Mouse (Mus musculus): Measurements from ENCODE around the gene Ucn2. TPM values are rescaled to one million over a fixed set of nuclear protein-coding genes. Genes with fewer than 3 reads are reported as not detected.
A peak's percentile ranks its signal among the peaks of the same experiment; 100 is the strongest.

Gene Ucn2
- not detected in 2 replicates for polyA plus RNA-seq (2015; fragmentation: Nextera tagmentation; extraction: Ambion mirVana)

- 80% methylated on average over 4 of the region's 4 CpGs for WGBS
- Histone ChIP-seq H3K27me3 (replicated peaks) (no peaks in the 10 kb centered on the region), H3K4me1 (peaks cover 6% of the 10 kb centered on the region; the same call in 1 of the 2 replicates), H3K9ac (replicated peaks) (no peak within 1 kb of the TSS), H3K4me3 (replicated peaks) (no peak within 1 kb of the TSS), H3K9me3 (replicated peaks) (no peaks in the 10 kb centered on the region), H3K4me2 (no peak within 1 kb of the TSS), H3K36me3 (no peaks in the 10 kb centered on the region), H3K27ac (replicated peaks) (no peak within 1 kb of the TSS)
- no peak for ATAC-seq (ENCODE audit: low FRiP score)
These were observed at the start of gene Ucn2 for GRCm38 (mm10) chr9:108985710-108986109. Gene Ucn2 (plus strand): TSS chr9:108986010.

- 1% methylated on average over 57 of the region's 58 CpGs for WGBS
- Histone ChIP-seq H3K9me3 (replicated peaks) (no peaks in the 10 kb centered on the region), H3K4me3 (replicated peaks) (peak within 1 kb of the TSS; percentile 96), H3K27ac (replicated peaks) (peak within 1 kb of the TSS; percentile 82), H3K9ac (replicated peaks) (peak within 1 kb of the TSS; percentile 90), H3K4me1 (peaks cover 15% of the 10 kb centered on the region), H3K27me3 (replicated peaks) (no peaks in the 10 kb centered on the region), H3K4me2 (peak within 1 kb of the TSS; percentile 77), H3K36me3 (peaks cover 34% of the 10 kb centered on the region)
- ATAC-seq (ENCODE audit: low FRiP score): peak; percentile 89
These were observed 49.1 kb upstream of the Ucn2 start, which contains the start of gene Uqcrc1 for GRCm38 (mm10) chr9:108936418-108937364. Gene Uqcrc1 (plus strand): TSS chr9:108936633.

- H3K9me3 ChIP-seq (replicated peaks): no peaks in the 10 kb centered on the region
- H3K4me1 ChIP-seq: no peaks in the 10 kb centered on the region
- no peak overlapping the region for H3K4me2 ChIP-seq
- H3K27ac ChIP-seq (replicated peaks): no peak overlapping the region
- WGBS: 85% methylated on average over 9 of the region's 9 CpGs
- H3K9ac ChIP-seq (replicated peaks): no peak overlapping the region
- ATAC-seq (ENCODE audit: low FRiP score): no peak
- no peak overlapping the region for H3K4me3 ChIP-seq (replicated peaks)
- peaks cover 91% of the 10 kb centered on the region for H3K36me3 ChIP-seq
- H3K27me3 ChIP-seq (replicated peaks): no peaks in the 10 kb centered on the region
These were observed 40.7 kb upstream of the Ucn2 start for GRCm38 (mm10) chr9:108945111-108945510.

- no peak for ATAC-seq (ENCODE audit: low FRiP score)
- 92% methylated on average over 5 of the region's 5 CpGs for WGBS
- no peaks in the 10 kb centered on the region for H3K27me3 ChIP-seq (replicated peaks)
- no peaks in the 10 kb centered on the region for H3K9me3 ChIP-seq (replicated peaks)
- no peak overlapping the region for H3K9ac ChIP-seq (replicated peaks)
- no peak overlapping the region for H3K4me3 ChIP-seq (replicated peaks)
- no peaks in the 10 kb centered on the region for H3K4me1 ChIP-seq
- no peak overlapping the region for H3K27ac ChIP-seq (replicated peaks)
- H3K36me3 ChIP-seq: peaks cover 91% of the 10 kb centered on the region
- no peak overlapping the region for H3K4me2 ChIP-seq
These were observed 40.2 kb upstream of the Ucn2 start for GRCm38 (mm10) chr9:108945608-108946007.

DNA sequence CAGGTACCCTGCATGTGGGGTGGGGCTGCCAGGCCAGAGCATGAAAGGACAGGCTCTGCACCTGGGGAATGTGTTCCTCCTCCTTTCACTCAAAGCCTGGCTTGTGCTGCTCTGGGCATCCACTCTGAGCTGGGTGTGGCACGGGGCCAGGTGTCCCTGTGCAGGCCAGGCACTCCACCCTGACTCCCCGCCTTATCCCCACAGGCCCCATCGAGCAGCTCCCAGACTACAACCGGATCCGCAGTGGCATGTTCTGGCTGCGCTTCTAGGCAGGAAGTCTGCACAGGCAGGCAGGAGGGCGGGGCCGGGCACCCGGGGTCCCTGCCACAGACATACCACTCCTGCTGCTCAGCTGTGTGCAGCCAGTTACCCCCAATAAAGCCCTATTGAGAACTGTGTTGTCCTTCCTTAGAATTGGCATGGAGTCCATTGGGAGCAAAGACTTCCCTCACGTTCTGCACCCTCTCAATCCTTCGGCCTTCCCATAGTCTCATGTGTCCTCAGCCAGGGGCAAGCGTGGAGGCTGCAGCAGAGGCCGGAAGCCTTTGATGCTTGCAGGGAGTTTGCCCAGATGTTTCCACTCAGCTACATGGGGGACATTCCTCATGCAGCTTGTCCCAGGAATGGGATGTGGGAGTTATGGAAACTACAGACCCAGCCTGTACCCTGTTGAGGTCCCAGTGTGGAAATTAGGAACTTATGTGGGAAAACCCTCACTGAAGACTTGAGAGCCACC lies 36.4 kb upstream of the Ucn2 start:
- H3K4me3 ChIP-seq (replicated peaks): no peak overlapping the region
- WGBS: 88% methylated on average over 13 of the region's 13 CpGs
- H3K9me3 ChIP-seq (replicated peaks): no peaks in the 10 kb centered on the region
- no peak overlapping the region for H3K9ac ChIP-seq (replicated peaks)
- peaks cover 23% of the 10 kb centered on the region for H3K27me3 ChIP-seq (replicated peaks)
- peaks cover 59% of the 10 kb centered on the region for H3K36me3 ChIP-seq
- no peaks in the 10 kb centered on the region for H3K4me1 ChIP-seq
- ATAC-seq (ENCODE audit: low FRiP score): no peak; the same call in 1 of the 2 replicates
- no peak overlapping the region for H3K4me2 ChIP-seq
- no peak overlapping the region for H3K27ac ChIP-seq (replicated peaks)

GRCm38 (mm10) chr9:108949967-108950728 lies 35.7 kb upstream of the Ucn2 start:
- ATAC-seq (ENCODE audit: low FRiP score): no peak

GRCm38 (mm10) chr9:108953081-108953636 lies 32.7 kb upstream of the Ucn2 start, which contains the start of gene Col7a1:
Gene Col7a1 (plus strand): TSS chr9:108953586.
- no peak within 1 kb of the TSS for H3K4me3 ChIP-seq (replicated peaks)
- peaks cover 24% of the 10 kb centered on the region for H3K36me3 ChIP-seq
- WGBS: 13% methylated on average over 15 of the region's 15 CpGs
- no peak within 1 kb of the TSS for H3K9ac ChIP-seq (replicated peaks)
- H3K27me3 ChIP-seq (replicated peaks): peaks cover 23% of the 10 kb centered on the region
- no peaks in the 10 kb centered on the region for H3K4me1 ChIP-seq
- no peak within 1 kb of the TSS for H3K27ac ChIP-seq (replicated peaks)
- H3K9me3 ChIP-seq (replicated peaks): no peaks in the 10 kb centered on the region
- peak within 1 kb of the TSS; percentile 19; the same call in 1 of the 2 replicates for H3K4me2 ChIP-seq
- no peak for ATAC-seq (ENCODE audit: low FRiP score)

More at GRCm38 (mm10) chr9:108949967-108950728, 35.7 kb upstream of the Ucn2 start:
- Histone ChIP-seq H3K27me3 (replicated peaks) (peaks cover 23% of the 10 kb centered on the region), H3K9ac (replicated peaks) (no peak overlapping the region), H3K9me3 (replicated peaks) (no peaks in the 10 kb centered on the region), H3K4me3 (replicated peaks) (no peak overlapping the region), H3K4me1 (no peaks in the 10 kb centered on the region), H3K4me2 (no peak overlapping the region), H3K36me3 (peaks cover 52% of the 10 kb centered on the region), H3K27ac (replicated peaks) (peak overlapping the region; percentile 45)
- WGBS: 86% methylated on average over 9 of the region's 9 CpGs

- WGBS: 91% methylated on average over 11 of the region's 11 CpGs
- H3K27me3 ChIP-seq (replicated peaks): peaks cover 23% of the 10 kb centered on the region
- H3K9me3 ChIP-seq (replicated peaks): no peaks in the 10 kb centered on the region
- no peak for ATAC-seq (ENCODE audit: low FRiP score)
- no peak overlapping the region for H3K9ac ChIP-seq (replicated peaks)
- H3K4me1 ChIP-seq: no peaks in the 10 kb centered on the region
- H3K4me2 ChIP-seq: no peak overlapping the region
- H3K27ac ChIP-seq (replicated peaks): no peak overlapping the region
- H3K4me3 ChIP-seq (replicated peaks): no peak overlapping the region
- H3K36me3 ChIP-seq: peaks cover 3% of the 10 kb centered on the region
These were observed 30.6 kb upstream of the Ucn2 start for GRCm38 (mm10) chr9:108955241-108955640.

DNA sequence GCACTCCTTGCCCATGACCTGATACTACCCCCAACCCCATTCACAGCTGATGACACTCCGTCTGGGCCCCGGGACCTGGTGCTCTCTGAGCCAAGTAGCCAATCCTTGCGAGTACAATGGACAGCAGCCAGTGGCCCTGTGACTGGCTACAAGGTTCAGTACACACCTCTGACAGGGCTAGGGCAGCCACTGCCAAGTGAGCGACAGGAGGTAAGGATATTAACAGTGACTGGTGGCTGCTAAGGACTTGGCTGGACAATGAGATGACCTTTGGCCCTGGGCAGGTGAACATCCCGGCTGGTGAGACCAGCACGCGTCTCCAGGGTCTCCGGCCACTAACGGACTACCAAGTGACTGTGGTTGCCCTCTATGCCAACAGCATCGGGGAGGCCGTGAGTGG lies 30.0 kb upstream of the Ucn2 start:
- Histone ChIP-seq H3K4me3 (replicated peaks) (no peak overlapping the region), H3K4me2 (no peak overlapping the region), H3K9ac (replicated peaks) (no peak overlapping the region), H3K9me3 (replicated peaks) (no peaks in the 10 kb centered on the region), H3K27ac (replicated peaks) (no peak overlapping the region), H3K4me1 (no peaks in the 10 kb centered on the region), H3K36me3 (no peaks in the 10 kb centered on the region), H3K27me3 (replicated peaks) (peaks cover 23% of the 10 kb centered on the region)
- ATAC-seq (ENCODE audit: low FRiP score): no peak
- 92% methylated on average over 11 of the region's 11 CpGs for WGBS

GRCm38 (mm10) chr9:108963577-108963976 lies 22.2 kb upstream of the Ucn2 start:
- no peak overlapping the region for H3K4me2 ChIP-seq
- H3K27ac ChIP-seq (replicated peaks): no peak overlapping the region
- no peak overlapping the region for H3K9ac ChIP-seq (replicated peaks)
- H3K4me1 ChIP-seq: no peaks in the 10 kb centered on the region
- no peaks in the 10 kb centered on the region for H3K9me3 ChIP-seq (replicated peaks)
- ATAC-seq (ENCODE audit: low FRiP score): no peak
- H3K4me3 ChIP-seq (replicated peaks): no peak overlapping the region
- H3K27me3 ChIP-seq (replicated peaks): no peaks in the 10 kb centered on the region
- no peaks in the 10 kb centered on the region for H3K36me3 ChIP-seq
- WGBS: 83% methylated on average over 3 of the region's 3 CpGs

DNA sequence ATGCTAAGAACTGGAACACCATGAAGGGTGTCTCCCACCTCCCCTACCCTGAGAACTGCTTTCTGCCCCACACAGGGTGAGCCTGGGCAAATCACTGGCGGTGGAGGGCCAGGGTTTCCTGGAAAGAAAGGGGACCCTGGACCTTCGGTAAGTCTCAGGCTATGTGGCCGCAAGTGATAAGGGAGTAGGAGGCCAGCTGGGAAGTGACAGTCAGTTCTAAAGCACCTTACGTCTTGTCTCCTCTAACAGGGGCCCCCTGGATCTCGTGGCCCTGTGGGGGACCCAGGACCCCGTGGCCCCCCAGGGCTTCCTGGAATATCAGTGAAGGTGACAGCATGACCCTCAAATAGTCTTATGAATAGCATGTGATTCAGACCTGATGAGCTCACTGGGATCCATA lies 21.5 kb upstream of the Ucn2 start:
- WGBS: 87% methylated on average over 6 of the region's 6 CpGs
- no peak for ATAC-seq (ENCODE audit: low FRiP score)

More for the DNA sequence above, 21.5 kb upstream of the Ucn2 start:
- no peaks in the 10 kb centered on the region for H3K4me1 ChIP-seq
- no peak overlapping the region for H3K27ac ChIP-seq (replicated peaks)
- H3K4me2 ChIP-seq: no peak overlapping the region
- H3K9ac ChIP-seq (replicated peaks): no peak overlapping the region
- H3K27me3 ChIP-seq (replicated peaks): no peaks in the 10 kb centered on the region
- no peaks in the 10 kb centered on the region for H3K36me3 ChIP-seq
- H3K4me3 ChIP-seq (replicated peaks): no peak overlapping the region
- H3K9me3 ChIP-seq (replicated peaks): no peaks in the 10 kb centered on the region

All from neural tube, embryonic 15.5 days (tissue).